Mouse (Mus musculus): ENCODE results near the gene Srcin1. TPM values are rescaled to one million over a fixed set of nuclear protein-coding genes. Genes with fewer than 3 reads are reported as not detected.

The Srcin1 gene
- not detected in 2 replicates for polyA plus RNA-seq (2012)

GRCm38 (mm10) chr11:97576136-97576906, at the start of gene Srcin1:
TSS of gene Srcin1 (minus strand) at chr11:97576186.
- peaks cover 67% of the 10 kb centered on the region for H3K27me3 ChIP-seq (ENCODE audit: control insufficient read depth)
- no peaks in the 10 kb centered on the region for H3K36me3 ChIP-seq (ENCODE audit: control insufficient read depth)
- no peaks in the 10 kb centered on the region for H3K9me3 ChIP-seq (ENCODE audit: control insufficient read depth, low read length)
- H3K4me1 ChIP-seq (ENCODE audit: control insufficient read depth), result peaks cover 8% of the 10 kb centered on the region
- peak within 1 kb of the TSS; percentile 35 for H3K4me3 ChIP-seq (replicated peaks)
- no peak for TF ChIP-seq GATA1 (IDR thresholded peaks at IDR 0.05; ENCODE audit: low read length)
- no peak for TF ChIP-seq TAL1 (IDR thresholded peaks at IDR 0.05; ENCODE audit: low read length)

- Histone ChIP-seq H3K4me3 (replicated peaks) (no peak overlapping the region), H3K27me3 (ENCODE audit: control insufficient read depth) (peaks cover 76% of the 10 kb centered on the region), H3K36me3 (ENCODE audit: control insufficient read depth) (no peaks in the 10 kb centered on the region), H3K4me1 (ENCODE audit: control insufficient read depth) (peaks cover 11% of the 10 kb centered on the region), H3K9me3 (ENCODE audit: control insufficient read depth, low read length) (peaks cover 14% of the 10 kb centered on the region)
- no peak for TF ChIP-seq GATA1 (IDR thresholded peaks at IDR 0.05; ENCODE audit: low read length)
- no peak for TF ChIP-seq TAL1 (IDR thresholded peaks at IDR 0.05; ENCODE audit: low read length)
Measured at GRCm38 (mm10) chr11:97625551-97625950, 49.6 kb upstream of the Srcin1 start.

GRCm38 (mm10) chr11:97623166-97623565, 47.2 kb upstream of the Srcin1 start:
- H3K9me3 ChIP-seq (ENCODE audit: control insufficient read depth, low read length), result peaks cover 8% of the 10 kb centered on the region
- no peak overlapping the region for H3K4me3 ChIP-seq (replicated peaks)
- TF ChIP-seq TAL1 (IDR thresholded peaks at IDR 0.05; ENCODE audit: low read length), result no peak
- TF ChIP-seq GATA1 (IDR thresholded peaks at IDR 0.05; ENCODE audit: low read length), result no peak
- peaks cover 4% of the 10 kb centered on the region for H3K4me1 ChIP-seq (ENCODE audit: control insufficient read depth)
- H3K36me3 ChIP-seq (ENCODE audit: control insufficient read depth), result no peaks in the 10 kb centered on the region
- peaks cover 55% of the 10 kb centered on the region for H3K27me3 ChIP-seq (ENCODE audit: control insufficient read depth)

- TF ChIP-seq GATA1 (IDR thresholded peaks at IDR 0.05; ENCODE audit: low read length), result no peak
- no peak for TF ChIP-seq TAL1 (IDR thresholded peaks at IDR 0.05; ENCODE audit: low read length)
- Histone ChIP-seq H3K36me3 (ENCODE audit: control insufficient read depth) (no peaks in the 10 kb centered on the region), H3K4me1 (ENCODE audit: control insufficient read depth) (peaks cover 4% of the 10 kb centered on the region), H3K27me3 (ENCODE audit: control insufficient read depth) (peaks cover 53% of the 10 kb centered on the region), H3K9me3 (ENCODE audit: control insufficient read depth, low read length) (peaks cover 7% of the 10 kb centered on the region), H3K4me3 (replicated peaks) (no peak overlapping the region)
Measured at GRCm38 (mm10) chr11:97622440-97622839, 46.5 kb upstream of the Srcin1 start.

- TF ChIP-seq TAL1 (IDR thresholded peaks at IDR 0.05; ENCODE audit: low read length), result no peak
- TF ChIP-seq GATA1 (IDR thresholded peaks at IDR 0.05; ENCODE audit: low read length), result no peak
- Histone ChIP-seq H3K9me3 (ENCODE audit: control insufficient read depth, low read length) (peaks cover 7% of the 10 kb centered on the region), H3K27me3 (ENCODE audit: control insufficient read depth) (peaks cover 35% of the 10 kb centered on the region), H3K4me1 (ENCODE audit: control insufficient read depth) (peaks cover 4% of the 10 kb centered on the region), H3K36me3 (ENCODE audit: control insufficient read depth) (no peaks in the 10 kb centered on the region), H3K4me3 (replicated peaks) (no peak overlapping the region)
Measured at GRCm38 (mm10) chr11:97619391-97619795, 43.4 kb upstream of the Srcin1 start.

GRCm38 (mm10) chr11:97618368-97618767, 42.4 kb upstream of the Srcin1 start:
- peaks cover 4% of the 10 kb centered on the region for H3K4me1 ChIP-seq (ENCODE audit: control insufficient read depth)
- TF ChIP-seq GATA1 (IDR thresholded peaks at IDR 0.05; ENCODE audit: low read length) (no peak), TAL1 (IDR thresholded peaks at IDR 0.05; ENCODE audit: low read length) (no peak)
- no peak overlapping the region for H3K4me3 ChIP-seq (replicated peaks)
- no peaks in the 10 kb centered on the region for H3K36me3 ChIP-seq (ENCODE audit: control insufficient read depth)
- peaks cover 7% of the 10 kb centered on the region for H3K9me3 ChIP-seq (ENCODE audit: control insufficient read depth, low read length)
- H3K27me3 ChIP-seq (ENCODE audit: control insufficient read depth), result peaks cover 26% of the 10 kb centered on the region

GRCm38 (mm10) chr11:97615276-97615675, 39.3 kb upstream of the Srcin1 start:
- Histone ChIP-seq H3K27me3 (ENCODE audit: control insufficient read depth) (peaks cover 21% of the 10 kb centered on the region), H3K9me3 (ENCODE audit: control insufficient read depth, low read length) (0 out of 2 replicates have a peak, but pooled peaks cover 2% of the 10 kb centered on the region), H3K4me1 (ENCODE audit: control insufficient read depth) (peaks cover 4% of the 10 kb centered on the region), H3K36me3 (ENCODE audit: control insufficient read depth) (no peaks in the 10 kb centered on the region), H3K4me3 (replicated peaks) (no peak overlapping the region)
- no peak for TF ChIP-seq TAL1 (IDR thresholded peaks at IDR 0.05; ENCODE audit: low read length)
- TF ChIP-seq GATA1 (IDR thresholded peaks at IDR 0.05; ENCODE audit: low read length), result no peak

- H3K9me3 ChIP-seq (ENCODE audit: control insufficient read depth, low read length), result no peaks in the 10 kb centered on the region
- H3K36me3 ChIP-seq (ENCODE audit: control insufficient read depth), result no peaks in the 10 kb centered on the region
- H3K4me1 ChIP-seq (ENCODE audit: control insufficient read depth), result no peaks in the 10 kb centered on the region
- no peak for TF ChIP-seq GATA1 (IDR thresholded peaks at IDR 0.05; ENCODE audit: low read length)
- no peak for TF ChIP-seq TAL1 (IDR thresholded peaks at IDR 0.05; ENCODE audit: low read length)
- H3K4me3 ChIP-seq (replicated peaks), result no peak overlapping the region
- 0 out of 2 replicates have a peak, but pooled peaks cover 2% of the 10 kb centered on the region for H3K27me3 ChIP-seq (ENCODE audit: control insufficient read depth)
Measured at GRCm38 (mm10) chr11:97611076-97611475, 35.1 kb upstream of the Srcin1 start.

- Histone ChIP-seq H3K27me3 (ENCODE audit: control insufficient read depth) (0 out of 2 replicates have a peak, but pooled peaks cover 3% of the 10 kb centered on the region), H3K9me3 (ENCODE audit: control insufficient read depth, low read length) (no peaks in the 10 kb centered on the region), H3K4me1 (ENCODE audit: control insufficient read depth) (no peaks in the 10 kb centered on the region), H3K4me3 (replicated peaks) (no peak overlapping the region), H3K36me3 (ENCODE audit: control insufficient read depth) (no peaks in the 10 kb centered on the region)
- TF ChIP-seq TAL1 (IDR thresholded peaks at IDR 0.05; ENCODE audit: low read length) (no peak), GATA1 (IDR thresholded peaks at IDR 0.05; ENCODE audit: low read length) (no peak)
Measured at GRCm38 (mm10) chr11:97609743-97610142, 33.8 kb upstream of the Srcin1 start.

All from erythroblast, embryonic 14.5 days (primary cell).